Mouse (Mus musculus): ENCODE data around the gene Mical3. TPM values are rescaled to one million over a fixed set of nuclear protein-coding genes. Genes with fewer than 3 reads are reported as not detected.

Gene Mical3
- total and polyA plus RNA-seq, 2 experiments: 5.8 to 7.9 TPM

- Histone ChIP-seq H3K36me3 (ENCODE audit: control insufficient read depth, insufficient read depth, low read length) (peaks cover 6% of the 10 kb centered on the region; the same call in 1 of the 2 replicates), H3K9ac (ENCODE audit: low read depth, low read length) (no peak overlapping the region), H3K4me3 (ENCODE audit: insufficient read depth, low read depth, low read length) (no peak overlapping the region), H3K4me1 (ENCODE audit: control insufficient read depth, insufficient read depth, low read length) (peaks cover 32% of the 10 kb centered on the region), H3K27ac (replicated peaks; ENCODE audit: insufficient read depth, low read depth, low read length) (no peak overlapping the region), H3K27me3 (ENCODE audit: control insufficient read depth, insufficient read depth, low read length) (no peaks in the 10 kb centered on the region), H3K79me2 (ENCODE audit: control insufficient read depth, insufficient read depth, low read length) (no peaks in the 10 kb centered on the region)
- TF ChIP-seq POLR2A (IDR thresholded peaks at IDR 0.05; ENCODE audit: extremely low read depth, insufficient read depth, low read length) (no peak), CTCF (IDR thresholded peaks at IDR 0.05; ENCODE audit: low read depth, low read length) (no peak)
- WGBS: 97% methylated on average over 5 of the region's 5 CpGs
- DNase-seq (ENCODE audit: extremely low read depth, low read depth, low spot score): no peak
Observed at GRCm38 (mm10) chr6:121016097-121016496, 114.7 kb downstream of the Mical3 start.

DNA sequence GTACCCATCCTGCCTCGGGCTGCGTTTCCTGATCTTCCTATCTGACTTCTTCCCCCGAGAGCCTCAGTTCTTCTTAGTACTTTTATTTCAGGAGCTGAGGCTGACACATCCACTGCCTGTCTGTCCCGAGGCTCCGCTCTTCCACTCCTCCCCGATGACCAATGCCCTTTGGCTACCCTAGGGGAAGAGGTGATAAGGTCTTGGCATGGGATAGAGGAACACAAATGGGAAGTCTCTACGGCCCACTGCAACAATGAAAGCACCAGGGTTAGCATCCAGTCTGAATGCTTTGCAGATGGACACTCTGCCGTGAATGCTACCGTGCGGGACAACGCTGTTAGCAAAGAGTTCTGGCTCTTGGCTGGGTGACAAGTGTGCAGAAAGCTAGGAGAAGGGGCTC lies 116.5 kb downstream of the Mical3 start:
- no peak overlapping the region for H3K27ac ChIP-seq (replicated peaks; ENCODE audit: insufficient read depth, low read depth, low read length)
- no peaks in the 10 kb centered on the region for H3K27me3 ChIP-seq (ENCODE audit: control insufficient read depth, insufficient read depth, low read length)
- DNase-seq (ENCODE audit: extremely low read depth, low read depth, low spot score): peak; percentile 77
- peaks cover 24% of the 10 kb centered on the region for H3K4me1 ChIP-seq (ENCODE audit: control insufficient read depth, insufficient read depth, low read length)
- no peaks in the 10 kb centered on the region for H3K36me3 ChIP-seq (ENCODE audit: control insufficient read depth, insufficient read depth, low read length)
- H3K9ac ChIP-seq (ENCODE audit: low read depth, low read length): no peak overlapping the region
- WGBS: 44% methylated on average over 11 of the region's 11 CpGs
- no peaks in the 10 kb centered on the region for H3K79me2 ChIP-seq (ENCODE audit: control insufficient read depth, insufficient read depth, low read length)
- no peak overlapping the region for H3K4me3 ChIP-seq (ENCODE audit: insufficient read depth, low read depth, low read length)
- TF ChIP-seq CTCF (IDR thresholded peaks at IDR 0.05; ENCODE audit: low read depth, low read length): no peak
- no peak for TF ChIP-seq POLR2A (IDR thresholded peaks at IDR 0.05; ENCODE audit: extremely low read depth, insufficient read depth, low read length)

DNA sequence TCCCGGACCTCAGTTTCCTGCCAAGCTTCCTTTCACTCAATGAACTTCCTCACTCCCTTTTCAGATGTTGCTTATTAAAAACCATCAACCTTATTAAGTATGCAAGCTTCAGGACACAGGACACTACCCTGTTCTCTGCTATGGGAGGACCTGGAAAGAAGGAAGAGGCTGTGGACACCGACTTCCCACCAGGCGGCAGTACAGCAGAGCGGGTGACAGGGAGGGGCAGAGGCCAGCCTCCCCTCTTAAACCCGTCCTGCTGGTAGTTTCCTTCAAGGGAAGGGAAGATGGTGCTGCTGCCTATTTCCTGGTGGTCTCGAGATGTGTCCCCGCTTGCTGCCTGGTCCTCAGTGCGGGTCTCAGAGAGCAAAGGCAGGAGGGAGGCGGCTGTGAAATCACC lies 117.0 kb downstream of the Mical3 start:
- H3K79me2 ChIP-seq (ENCODE audit: control insufficient read depth, insufficient read depth, low read length): no peaks in the 10 kb centered on the region
- no peaks in the 10 kb centered on the region for H3K36me3 ChIP-seq (ENCODE audit: control insufficient read depth, insufficient read depth, low read length)
- no peak overlapping the region for H3K27ac ChIP-seq (replicated peaks; ENCODE audit: insufficient read depth, low read depth, low read length)
- H3K4me1 ChIP-seq (ENCODE audit: control insufficient read depth, insufficient read depth, low read length): peaks cover 21% of the 10 kb centered on the region
- H3K27me3 ChIP-seq (ENCODE audit: control insufficient read depth, insufficient read depth, low read length): no peaks in the 10 kb centered on the region
- 75% methylated on average over 9 of the region's 9 CpGs for whole genome bisulfite sequencing
- DNase-seq (ENCODE audit: extremely low read depth, low read depth, low spot score): no peak
- H3K9ac ChIP-seq (ENCODE audit: low read depth, low read length): no peak overlapping the region
- H3K4me3 ChIP-seq (ENCODE audit: insufficient read depth, low read depth, low read length): peak overlapping the region; percentile 22; the same call in 1 of the 2 replicates
- TF ChIP-seq CTCF (IDR thresholded peaks at IDR 0.05; ENCODE audit: low read depth, low read length) (peak; percentile 65), POLR2A (IDR thresholded peaks at IDR 0.05; ENCODE audit: extremely low read depth, insufficient read depth, low read length) (no peak)

GRCm38 (mm10) chr6:121011709-121012108 lies 119.1 kb downstream of the Mical3 start:
- Histone ChIP-seq H3K27ac (replicated peaks; ENCODE audit: insufficient read depth, low read depth, low read length) (no peak overlapping the region), H3K36me3 (ENCODE audit: control insufficient read depth, insufficient read depth, low read length) (no peaks in the 10 kb centered on the region), H3K27me3 (ENCODE audit: control insufficient read depth, insufficient read depth, low read length) (no peaks in the 10 kb centered on the region), H3K4me1 (ENCODE audit: control insufficient read depth, insufficient read depth, low read length) (peaks cover 6% of the 10 kb centered on the region), H3K4me3 (ENCODE audit: insufficient read depth, low read depth, low read length) (no peak overlapping the region), H3K79me2 (ENCODE audit: control insufficient read depth, insufficient read depth, low read length) (no peaks in the 10 kb centered on the region), H3K9ac (ENCODE audit: low read depth, low read length) (no peak overlapping the region)
- TF ChIP-seq POLR2A (IDR thresholded peaks at IDR 0.05; ENCODE audit: extremely low read depth, insufficient read depth, low read length) (no peak), CTCF (IDR thresholded peaks at IDR 0.05; ENCODE audit: low read depth, low read length) (no peak)
- no peak for DNase-seq (ENCODE audit: extremely low read depth, low read depth, low spot score)
- WGBS: 87% methylated on average over 11 of the region's 11 CpGs

- no peak for TF ChIP-seq POLR2A (IDR thresholded peaks at IDR 0.05; ENCODE audit: extremely low read depth, insufficient read depth, low read length)
- TF ChIP-seq CTCF (IDR thresholded peaks at IDR 0.05; ENCODE audit: low read depth, low read length): no peak
- no peaks in the 10 kb centered on the region for H3K27me3 ChIP-seq (ENCODE audit: control insufficient read depth, insufficient read depth, low read length)
- no peaks in the 10 kb centered on the region; the same call in 1 of the 2 replicates for H3K36me3 ChIP-seq (ENCODE audit: control insufficient read depth, insufficient read depth, low read length)
- H3K9ac ChIP-seq (ENCODE audit: low read depth, low read length): no peak overlapping the region
- peaks cover 3% of the 10 kb centered on the region; the same call in 1 of the 2 replicates for H3K4me1 ChIP-seq (ENCODE audit: control insufficient read depth, insufficient read depth, low read length)
- no peaks in the 10 kb centered on the region for H3K79me2 ChIP-seq (ENCODE audit: control insufficient read depth, insufficient read depth, low read length)
- no peak overlapping the region for H3K4me3 ChIP-seq (ENCODE audit: insufficient read depth, low read depth, low read length)
- WGBS: 95% methylated on average over 8 of the region's 8 CpGs
- no peak for DNase-seq (ENCODE audit: extremely low read depth, low read depth, low spot score)
- H3K27ac ChIP-seq (replicated peaks; ENCODE audit: insufficient read depth, low read depth, low read length): no peak overlapping the region
Observed at GRCm38 (mm10) chr6:121009651-121010050, 121.1 kb downstream of the Mical3 start.

DNA sequence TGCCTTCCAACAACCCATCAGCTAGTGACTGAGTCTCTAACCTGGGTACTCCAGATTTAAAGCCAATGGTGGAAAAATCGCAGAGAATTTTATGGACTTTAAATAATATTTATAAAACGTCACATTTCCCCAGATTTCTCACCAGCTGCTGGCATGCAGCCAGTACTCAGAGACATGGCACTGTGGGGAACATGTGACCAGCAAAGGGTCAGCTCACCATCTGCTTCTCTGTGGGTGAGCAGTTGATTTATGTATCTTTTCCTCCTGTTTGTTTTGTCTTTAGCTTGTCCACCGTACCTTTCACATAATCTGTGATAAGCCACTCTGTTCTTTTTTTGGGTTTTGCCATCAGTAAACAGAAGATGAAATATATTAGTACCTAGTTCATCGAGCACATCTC lies 125.8 kb downstream of the Mical3 start:
- Histone ChIP-seq H3K27ac (replicated peaks; ENCODE audit: insufficient read depth, low read depth, low read length) (no peak overlapping the region), H3K4me1 (ENCODE audit: control insufficient read depth, insufficient read depth, low read length) (no peaks in the 10 kb centered on the region), H3K27me3 (ENCODE audit: control insufficient read depth, insufficient read depth, low read length) (no peaks in the 10 kb centered on the region), H3K36me3 (ENCODE audit: control insufficient read depth, insufficient read depth, low read length) (peaks cover 3% of the 10 kb centered on the region), H3K9ac (ENCODE audit: low read depth, low read length) (no peak overlapping the region), H3K79me2 (ENCODE audit: control insufficient read depth, insufficient read depth, low read length) (no peaks in the 10 kb centered on the region), H3K4me3 (ENCODE audit: insufficient read depth, low read depth, low read length) (no peak overlapping the region)
- DNase-seq (ENCODE audit: extremely low read depth, low read depth, low spot score): no peak
- 76% methylated on average over 4 of the region's 4 CpGs for WGBS
- TF ChIP-seq POLR2A (IDR thresholded peaks at IDR 0.05; ENCODE audit: extremely low read depth, insufficient read depth, low read length): no peak
- TF ChIP-seq CTCF (IDR thresholded peaks at IDR 0.05; ENCODE audit: low read depth, low read length): no peak

Measured in liver, adult 2 months (tissue).